Mouse (Mus musculus): ENCODE results near the gene Abhd16a. TPM values are rescaled to one million over a fixed set of nuclear protein-coding genes. Genes with fewer than 3 reads are reported as not detected.
A peak's percentile ranks its signal among the peaks of the same experiment; 100 is the strongest.

Abhd16a gene
- polyA plus RNA-seq, 1 experiment from 2014 or later, result 82.3 TPM

DNA sequence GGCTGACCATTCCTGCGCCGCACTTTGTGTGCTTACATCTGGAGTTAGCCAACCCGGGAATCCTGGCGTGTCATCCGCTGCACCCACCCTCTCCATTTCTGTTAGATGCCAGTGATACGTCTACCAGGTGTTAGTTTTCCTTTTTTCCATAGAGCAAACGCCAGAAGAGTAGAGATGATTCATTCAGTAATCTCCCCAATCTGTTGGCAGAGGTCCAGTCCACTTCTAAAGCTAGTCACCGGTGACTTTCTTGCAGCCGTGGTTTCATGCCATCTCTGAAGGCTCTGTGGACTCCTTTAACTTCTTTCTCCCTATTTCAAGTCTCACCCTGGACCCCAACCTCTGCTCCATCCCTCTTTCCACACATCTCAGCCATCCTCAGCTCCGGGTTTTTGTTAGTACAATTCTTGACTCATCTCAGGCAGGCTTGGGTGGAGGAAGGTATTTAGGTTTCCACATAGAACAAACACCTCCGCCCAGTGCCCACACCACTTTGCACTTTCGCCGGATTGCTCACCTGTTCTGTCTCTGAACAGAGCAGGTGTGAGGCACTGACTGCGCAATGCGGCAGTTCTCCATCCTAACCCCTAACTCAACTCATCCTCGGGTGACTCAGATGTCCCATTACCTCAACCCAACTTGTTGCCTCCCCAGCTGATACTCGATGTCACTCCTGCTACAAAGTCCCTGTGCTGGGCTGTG lies 20.7 kb upstream of the Abhd16a start:
- H3K9ac ChIP-seq (replicated peaks; ENCODE audit: low read depth, low read length), result no peak overlapping the region
- H3K27me3 ChIP-seq (ENCODE audit: control insufficient read depth, insufficient read depth, low read length), result 0 out of 2 replicates have a peak, but pooled peaks cover 6% of the 10 kb centered on the region

DNA sequence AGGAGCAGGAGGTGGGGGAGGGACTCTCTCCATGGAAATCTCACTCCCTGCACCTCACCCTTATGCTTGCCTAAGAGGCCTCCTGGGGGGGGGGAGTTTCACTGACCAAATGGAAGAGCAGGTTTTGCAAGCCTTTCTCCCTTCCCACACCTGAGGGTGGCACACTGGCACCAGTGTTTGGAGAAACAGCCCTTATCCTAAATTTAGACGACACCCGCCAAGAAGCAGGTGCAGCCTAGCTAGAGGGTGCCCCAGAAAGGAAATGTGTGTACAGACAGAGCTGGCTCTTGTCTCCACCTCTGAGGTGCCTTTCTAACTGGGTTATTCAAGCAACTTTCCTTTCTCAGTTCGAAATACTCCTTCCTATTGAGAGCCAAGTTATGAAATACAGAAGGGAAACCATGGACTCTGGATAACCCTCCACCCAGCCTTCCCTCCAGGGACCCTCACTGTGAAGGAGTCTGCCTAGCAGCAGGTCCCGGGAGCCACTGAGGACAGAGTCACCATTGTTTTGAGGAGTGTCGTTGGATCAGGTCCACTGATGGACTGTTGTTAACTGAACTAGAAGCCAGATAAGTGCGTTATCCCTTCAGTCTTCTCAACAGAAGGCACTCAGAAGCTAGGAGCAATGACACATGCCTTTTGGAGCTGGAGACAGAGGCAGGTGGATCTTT lies 18.4 kb upstream of the Abhd16a start:
- Histone ChIP-seq H3K27me3 (ENCODE audit: control insufficient read depth, insufficient read depth, low read length) (no peaks in the 10 kb centered on the region), H3K4me2 (ENCODE audit: low read depth, low read length) (no peak overlapping the region), H3K4me3 (ENCODE audit: low read depth, low read length) (no peak overlapping the region), H3K9me3 (ENCODE audit: control insufficient read depth, low read length) (no peaks in the 10 kb centered on the region), H3K4me1 (ENCODE audit: control insufficient read depth, insufficient read depth, low read length) (no peaks in the 10 kb centered on the region), H3K9ac (replicated peaks; ENCODE audit: low read depth, low read length) (no peak overlapping the region), H3K36me3 (ENCODE audit: control insufficient read depth, insufficient read depth, low read length) (no peaks in the 10 kb centered on the region), H3K27ac (ENCODE audit: low read depth, low read length) (no peak overlapping the region)
- no peak for ATAC-seq (ENCODE audit: low read depth)
- WGBS, result 68% methylated on average over 6 of the region's 6 CpGs

More for the DNA sequence above, 20.7 kb upstream of the Abhd16a start:
- no peak overlapping the region for H3K4me3 ChIP-seq (ENCODE audit: low read depth, low read length)
- no peak for ATAC-seq (ENCODE audit: low read depth)
- H3K4me1 ChIP-seq (ENCODE audit: control insufficient read depth, insufficient read depth, low read length), result 0 out of 2 replicates have a peak, but pooled peaks cover 9% of the 10 kb centered on the region
- H3K9me3 ChIP-seq (ENCODE audit: control insufficient read depth, low read length), result no peaks in the 10 kb centered on the region
- no peak overlapping the region for H3K27ac ChIP-seq (ENCODE audit: low read depth, low read length)
- no peaks in the 10 kb centered on the region for H3K36me3 ChIP-seq (ENCODE audit: control insufficient read depth, insufficient read depth, low read length)
- no peak overlapping the region for H3K4me2 ChIP-seq (ENCODE audit: low read depth, low read length)
- 86% methylated on average over 17 of the region's 17 CpGs for WGBS

DNA sequence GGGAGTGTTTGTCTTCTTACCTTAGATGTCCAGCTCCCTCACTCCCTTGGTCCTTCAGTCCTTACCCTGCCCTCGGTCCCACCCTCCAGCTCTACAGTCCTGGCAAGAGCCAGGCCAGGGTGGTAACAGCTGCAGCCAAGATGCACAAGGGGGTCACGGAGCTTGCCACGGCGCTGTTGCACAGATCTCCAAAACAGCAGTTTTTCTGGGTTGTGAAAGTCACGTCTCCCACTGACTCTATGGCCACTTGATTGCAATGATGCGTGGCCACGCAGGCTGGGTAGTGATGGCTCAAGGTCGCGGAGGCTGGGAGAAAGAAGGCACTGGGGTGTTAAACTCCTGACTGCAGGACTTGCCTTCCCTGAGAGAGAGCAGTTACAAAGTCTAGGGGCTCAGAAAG lies 17.6 kb upstream of the Abhd16a start:
- WGBS, result 81% methylated on average over 9 of the region's 9 CpGs
- no peaks in the 10 kb centered on the region for H3K27me3 ChIP-seq (ENCODE audit: control insufficient read depth, insufficient read depth, low read length)

DNA sequence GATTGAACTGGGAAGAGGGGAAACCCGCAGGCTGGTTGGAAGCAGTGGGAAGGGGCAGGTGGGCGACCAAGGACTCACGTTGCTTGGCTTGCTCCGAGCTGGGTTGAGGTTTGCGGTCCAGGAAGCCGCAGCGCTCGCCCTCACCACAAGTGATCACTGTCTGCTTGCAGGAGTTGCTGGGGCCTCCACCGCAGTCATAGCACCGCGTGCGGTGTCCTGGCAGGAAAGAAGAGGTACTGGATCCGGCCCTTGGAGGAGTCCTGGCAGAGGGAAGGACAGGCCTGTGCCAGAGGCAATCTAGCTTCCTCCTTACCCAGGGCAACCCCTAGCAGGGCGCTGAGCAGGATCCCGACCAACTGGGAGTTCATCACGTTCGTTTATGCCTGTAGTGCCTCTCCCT lies 15.0 kb upstream of the Abhd16a start:
- no peak overlapping the region for H3K9ac ChIP-seq (replicated peaks; ENCODE audit: low read depth, low read length)
- no peak for ATAC-seq (ENCODE audit: low read depth)
- no peak overlapping the region for H3K27ac ChIP-seq (ENCODE audit: low read depth, low read length)
- no peak overlapping the region for H3K4me3 ChIP-seq (ENCODE audit: low read depth, low read length)
- 35% methylated on average over 17 of the region's 17 CpGs for WGBS
- H3K9me3 ChIP-seq (ENCODE audit: control insufficient read depth, low read length), result no peaks in the 10 kb centered on the region
- peaks cover 5% of the 10 kb centered on the region; the same call in 1 of the 2 replicates for H3K4me1 ChIP-seq (ENCODE audit: control insufficient read depth, insufficient read depth, low read length)
- no peaks in the 10 kb centered on the region for H3K36me3 ChIP-seq (ENCODE audit: control insufficient read depth, insufficient read depth, low read length)
- H3K4me2 ChIP-seq (ENCODE audit: low read depth, low read length), result no peak overlapping the region
- no peaks in the 10 kb centered on the region for H3K27me3 ChIP-seq (ENCODE audit: control insufficient read depth, insufficient read depth, low read length)

More for the DNA sequence above, 17.6 kb upstream of the Abhd16a start:
- H3K36me3 ChIP-seq (ENCODE audit: control insufficient read depth, insufficient read depth, low read length), result no peaks in the 10 kb centered on the region
- H3K27ac ChIP-seq (ENCODE audit: low read depth, low read length), result no peak overlapping the region
- no peaks in the 10 kb centered on the region for H3K4me1 ChIP-seq (ENCODE audit: control insufficient read depth, insufficient read depth, low read length)
- no peak overlapping the region for H3K9ac ChIP-seq (replicated peaks; ENCODE audit: low read depth, low read length)
- no peak overlapping the region for H3K4me3 ChIP-seq (ENCODE audit: low read depth, low read length)
- ATAC-seq (ENCODE audit: low read depth), result no peak
- H3K9me3 ChIP-seq (ENCODE audit: control insufficient read depth, low read length), result no peaks in the 10 kb centered on the region
- H3K4me2 ChIP-seq (ENCODE audit: low read depth, low read length), result no peak overlapping the region

DNA sequence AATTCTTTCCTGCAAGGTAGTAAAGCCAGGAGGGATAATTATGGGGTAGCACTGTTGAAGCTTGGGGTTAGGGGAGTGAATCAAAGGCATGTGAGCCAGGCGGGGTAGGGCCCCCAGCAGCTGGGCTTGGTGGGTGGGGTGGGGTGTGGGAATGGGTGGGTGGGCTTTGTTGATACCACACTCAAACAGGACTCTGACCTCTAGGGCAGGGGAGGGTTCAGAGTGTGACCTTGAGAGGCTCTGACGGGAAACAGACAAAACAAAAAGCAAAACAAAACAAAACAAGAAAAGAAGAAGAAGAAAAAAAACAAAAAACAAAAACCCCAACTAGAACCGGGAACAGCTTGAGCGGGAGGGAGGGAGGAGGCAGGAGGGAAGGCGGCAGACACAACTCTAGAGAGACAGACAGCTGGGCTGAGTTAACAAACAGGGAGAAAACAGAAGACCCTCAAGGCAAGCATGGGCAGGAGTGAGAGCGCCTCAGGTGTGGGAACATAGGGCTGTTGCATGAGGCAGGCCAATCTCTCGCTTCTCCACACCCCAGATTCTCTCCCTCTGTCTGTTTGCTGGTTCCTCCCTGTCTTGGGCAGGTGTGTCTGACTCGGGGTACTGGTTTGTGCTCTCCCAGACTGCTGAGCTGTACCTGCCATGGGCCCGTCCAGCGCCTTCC lies 12.4 kb upstream of the Abhd16a start, which contains the start of gene Ly6g6e:
TSS of gene Ly6g6e (plus strand) at position 396 of the 670 bp plus-strand sequence.
- 31% methylated on average over 10 of the region's 10 CpGs for WGBS
- H3K9ac ChIP-seq (replicated peaks; ENCODE audit: low read depth, low read length), result no peak within 1 kb of the TSS
- peak within 1 kb of the TSS; percentile 15; the same call in 1 of the 2 replicates for H3K4me2 ChIP-seq (ENCODE audit: low read depth, low read length)
- H3K9me3 ChIP-seq (ENCODE audit: control insufficient read depth, low read length), result no peaks in the 10 kb centered on the region
- H3K27ac ChIP-seq (ENCODE audit: low read depth, low read length), result no peak within 1 kb of the TSS
- peaks cover 5% of the 10 kb centered on the region; the same call in 1 of the 2 replicates for H3K4me1 ChIP-seq (ENCODE audit: control insufficient read depth, insufficient read depth, low read length)
- no peaks in the 10 kb centered on the region for H3K36me3 ChIP-seq (ENCODE audit: control insufficient read depth, insufficient read depth, low read length)
- H3K4me3 ChIP-seq (ENCODE audit: low read depth, low read length), result peak within 1 kb of the TSS; percentile 9
- ATAC-seq (ENCODE audit: low read depth), result no peak
- H3K27me3 ChIP-seq (ENCODE audit: control insufficient read depth, insufficient read depth, low read length), result no peaks in the 10 kb centered on the region

DNA sequence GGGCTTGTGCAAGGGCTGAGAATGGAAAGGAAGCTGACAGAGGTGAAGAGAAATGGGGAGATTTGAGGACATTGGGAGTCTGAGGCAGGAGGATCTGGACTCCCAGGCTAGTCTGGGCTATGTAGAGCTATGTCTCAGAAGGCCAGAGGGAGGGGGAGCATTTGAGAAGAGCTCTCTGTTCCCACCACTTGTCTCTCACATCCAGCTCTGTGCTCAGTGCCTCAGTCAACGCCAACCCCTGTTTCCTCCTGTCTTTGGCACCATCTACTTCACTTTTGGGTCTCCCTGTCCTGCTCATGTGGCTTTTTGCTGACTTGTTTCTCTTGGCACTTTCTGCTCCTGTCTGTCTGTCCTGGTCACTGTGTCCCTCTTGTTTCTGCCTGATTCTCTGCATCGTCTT lies 11.8 kb upstream of the Abhd16a start:
- no peak overlapping the region for H3K9ac ChIP-seq (replicated peaks; ENCODE audit: low read depth, low read length)

DNA sequence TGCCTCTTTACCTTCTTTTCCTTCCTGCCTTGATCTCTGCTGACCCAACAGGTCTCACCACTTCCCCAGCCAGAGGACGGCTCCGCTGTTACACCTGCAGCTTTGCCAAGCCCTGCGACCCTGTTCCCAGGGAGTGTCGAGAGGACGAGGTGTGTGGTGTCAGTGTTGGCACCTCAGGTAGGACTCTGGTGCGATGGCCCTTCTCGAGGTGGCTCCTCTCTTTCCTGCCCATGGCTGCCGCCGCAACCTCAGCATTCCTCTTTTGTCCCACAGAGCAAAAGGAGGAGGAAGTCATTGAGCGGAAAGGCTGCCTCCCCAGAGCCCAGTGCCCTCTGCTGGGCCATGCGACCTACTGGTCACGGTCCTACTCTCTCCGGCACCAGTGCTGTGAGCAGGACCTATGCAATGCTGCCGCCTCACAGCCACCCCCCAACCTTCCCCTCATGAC lies 11.3 kb upstream of the Abhd16a start, which contains the start of gene Ly6g6d:
TSS of gene Ly6g6d (minus strand) at position 280 of the 448 bp plus-strand sequence.
- H3K27ac ChIP-seq (ENCODE audit: low read depth, low read length), result no peak within 1 kb of the TSS
- H3K4me3 ChIP-seq (ENCODE audit: low read depth, low read length), result peak within 1 kb of the TSS; percentile 9
- peak; percentile 38; the same call in 1 of the 2 replicates for ATAC-seq (ENCODE audit: low read depth)
- H3K27me3 ChIP-seq (ENCODE audit: control insufficient read depth, insufficient read depth, low read length), result no peaks in the 10 kb centered on the region
- no peak within 1 kb of the TSS for H3K9ac ChIP-seq (replicated peaks; ENCODE audit: low read depth, low read length)
- peaks cover 5% of the 10 kb centered on the region; the same call in 1 of the 2 replicates for H3K4me1 ChIP-seq (ENCODE audit: control insufficient read depth, insufficient read depth, low read length)
- peak within 1 kb of the TSS; percentile 15; the same call in 1 of the 2 replicates for H3K4me2 ChIP-seq (ENCODE audit: low read depth, low read length)
- H3K9me3 ChIP-seq (ENCODE audit: control insufficient read depth, low read length), result no peaks in the 10 kb centered on the region
- 7% methylated on average over 14 of the region's 14 CpGs for WGBS
- no peaks in the 10 kb centered on the region for H3K36me3 ChIP-seq (ENCODE audit: control insufficient read depth, insufficient read depth, low read length)

More for the DNA sequence above, 11.8 kb upstream of the Abhd16a start:
- 22% methylated on average over 2 of the region's 2 CpGs for WGBS
- H3K27ac ChIP-seq (ENCODE audit: low read depth, low read length), result no peak overlapping the region
- H3K27me3 ChIP-seq (ENCODE audit: control insufficient read depth, insufficient read depth, low read length), result no peaks in the 10 kb centered on the region
- H3K4me2 ChIP-seq (ENCODE audit: low read depth, low read length), result no peak overlapping the region; the same call in 1 of the 2 replicates
- H3K9me3 ChIP-seq (ENCODE audit: control insufficient read depth, low read length), result no peaks in the 10 kb centered on the region
- no peak for ATAC-seq (ENCODE audit: low read depth)
- H3K4me3 ChIP-seq (ENCODE audit: low read depth, low read length), result no peak overlapping the region
- H3K4me1 ChIP-seq (ENCODE audit: control insufficient read depth, insufficient read depth, low read length), result peaks cover 5% of the 10 kb centered on the region; the same call in 1 of the 2 replicates
- no peaks in the 10 kb centered on the region for H3K36me3 ChIP-seq (ENCODE audit: control insufficient read depth, insufficient read depth, low read length)

DNA sequence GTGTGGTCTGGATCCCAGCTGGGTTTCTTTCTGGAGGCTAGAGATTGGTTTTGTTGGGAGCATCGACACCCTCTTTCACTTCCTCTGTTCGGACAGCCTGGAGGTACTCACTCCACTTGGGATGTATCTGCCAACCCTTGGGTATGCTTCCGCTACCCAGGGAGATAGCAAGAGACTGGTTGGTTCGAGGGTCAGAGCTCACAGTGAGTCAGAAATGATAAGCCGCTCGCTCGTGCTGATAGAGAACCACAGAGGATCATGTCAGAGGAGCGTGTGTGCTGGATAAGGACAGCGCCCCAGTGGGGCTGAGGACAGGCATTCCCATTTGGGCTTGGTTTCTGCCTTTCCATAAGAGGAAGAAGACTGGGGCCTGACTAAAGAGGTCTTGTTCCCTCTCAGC lies 9.3 kb upstream of the Abhd16a start:
- H3K36me3 ChIP-seq (ENCODE audit: control insufficient read depth, insufficient read depth, low read length), result no peaks in the 10 kb centered on the region
- H3K9me3 ChIP-seq (ENCODE audit: control insufficient read depth, low read length), result no peaks in the 10 kb centered on the region
- H3K27me3 ChIP-seq (ENCODE audit: control insufficient read depth, insufficient read depth, low read length), result no peaks in the 10 kb centered on the region
- H3K27ac ChIP-seq (ENCODE audit: low read depth, low read length), result no peak overlapping the region
- H3K4me1 ChIP-seq (ENCODE audit: control insufficient read depth, insufficient read depth, low read length), result peaks cover 5% of the 10 kb centered on the region; the same call in 1 of the 2 replicates
- 68% methylated on average over 9 of the region's 9 CpGs for WGBS
- no peak overlapping the region for H3K4me3 ChIP-seq (ENCODE audit: low read depth, low read length)
- H3K9ac ChIP-seq (replicated peaks; ENCODE audit: low read depth, low read length), result no peak overlapping the region
- ATAC-seq (ENCODE audit: low read depth), result no peak
- no peak overlapping the region for H3K4me2 ChIP-seq (ENCODE audit: low read depth, low read length)
